Mouse (Mus musculus) spleen, postnatal 4 days (tissue): Measurements from ENCODE around the gene Susd6.

Experiments used
- DNase-seq, 2 experiments: peaks; one replicate each; pipeline ENCODE4 v3.0.0; 2022; ENCODE audit warnings: low spot score in 2 of 2

Gene Susd6

DNA sequence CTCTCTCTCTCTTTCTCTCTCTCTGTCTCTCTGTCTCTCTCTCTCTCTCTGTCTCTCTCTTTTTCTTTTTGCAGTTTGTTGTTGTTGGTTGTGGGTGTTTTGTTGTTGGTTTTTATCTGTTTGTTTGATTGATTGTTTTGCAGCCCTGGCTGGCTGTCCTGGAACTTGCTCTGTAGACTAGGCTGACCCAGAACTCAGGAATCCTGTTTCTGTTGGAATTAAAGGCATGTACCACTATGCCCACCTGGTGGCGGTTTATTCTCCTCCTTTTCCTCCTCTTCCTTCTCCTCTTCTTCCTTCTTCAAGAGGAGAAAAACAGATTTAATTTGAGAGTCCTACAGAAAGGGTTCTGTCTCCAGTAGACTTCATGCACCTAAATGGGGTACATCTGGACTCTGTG, 137.2 kb downstream of the Susd6 start:
- DNase-seq: no peak

DNA sequence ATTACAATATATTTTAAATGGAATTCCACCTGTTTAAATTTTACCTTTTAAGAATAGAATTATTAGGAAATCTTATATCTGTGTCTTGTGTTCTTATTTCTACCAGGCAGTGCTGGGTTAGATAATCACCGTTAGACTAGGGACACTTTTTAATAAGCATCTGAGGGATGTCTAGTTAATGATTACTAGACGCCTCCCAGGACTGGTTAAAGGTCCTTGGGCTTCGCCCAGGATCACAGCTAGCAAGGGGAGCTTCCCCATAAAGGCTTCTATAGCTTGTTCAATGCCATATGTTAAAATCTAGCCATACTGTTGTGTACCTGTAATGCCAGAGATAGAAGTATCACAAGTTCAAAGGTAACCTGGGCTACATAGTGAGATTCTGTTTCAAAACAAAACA, 138.6 kb downstream of the Susd6 start:
- no peak for DNase-seq

DNA sequence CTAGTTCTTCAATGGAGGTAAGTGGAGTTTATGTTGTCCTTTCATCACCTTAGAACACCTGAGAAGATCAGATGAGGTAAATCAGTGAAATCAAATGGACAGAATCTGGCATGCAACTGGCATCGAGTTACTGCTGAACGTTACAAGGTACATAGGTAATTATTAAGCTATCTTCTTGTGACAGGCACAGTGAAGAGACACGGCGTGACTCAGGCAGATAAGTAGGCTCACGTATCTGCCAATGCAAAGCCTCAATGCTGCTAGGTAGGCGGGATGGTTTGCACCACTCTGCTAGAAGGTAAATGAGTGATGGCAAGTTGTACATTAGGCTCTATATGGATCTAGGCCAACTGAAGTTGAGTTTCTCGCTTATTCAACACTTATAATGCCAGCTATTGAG, 139.8 kb downstream of the Susd6 start:
- DNase-seq: no peak
